Mouse (Mus musculus): ENCODE measurements around the gene Rhod. TPM values are rescaled to one million over a fixed set of nuclear protein-coding genes. Genes with fewer than 3 reads are reported as not detected.

Gene Rhod
- 56.0 and 168 TPM in 2 replicates for polyA plus RNA-seq (2012; rRNA removed)

DNA sequence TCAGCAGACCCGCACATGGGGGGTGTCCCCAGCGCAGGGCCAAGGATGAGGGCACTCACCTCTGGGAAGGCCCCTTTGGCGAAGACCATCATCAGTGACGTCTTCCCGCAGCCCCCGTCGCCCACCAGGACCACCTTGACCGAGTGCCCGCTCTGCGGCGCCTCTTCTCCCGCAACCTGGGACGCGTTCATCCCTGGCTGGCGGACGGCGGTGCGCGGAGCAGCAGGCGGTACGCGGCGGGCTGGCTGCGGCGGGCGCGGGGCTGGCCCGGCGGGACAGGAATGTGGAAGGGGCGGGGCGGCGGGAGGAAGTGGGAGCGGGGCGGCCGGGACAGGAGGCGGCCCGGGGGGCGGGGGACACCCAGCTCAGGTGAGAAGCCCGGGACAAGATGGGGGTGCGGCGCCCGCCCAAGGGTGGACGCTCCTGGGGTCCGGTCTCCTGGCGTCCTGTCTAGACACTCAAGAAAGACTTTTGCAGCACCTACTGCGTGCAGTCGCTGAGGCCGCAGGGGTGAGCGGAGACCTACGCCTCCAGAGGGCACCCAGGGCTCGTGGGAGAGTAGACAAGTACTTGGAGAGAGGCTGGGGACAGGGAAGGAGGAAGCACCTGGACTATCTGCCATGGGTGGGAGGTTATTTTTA, at the start of gene Rhod:
Gene Rhod, minus strand, starts transcription at position 272 of the 641 bp plus-strand sequence.
- whole genome bisulfite sequencing = under 1% methylated on average over 50 of the region's 51 CpGs
- H3K4me3 ChIP-seq (ENCODE audit: low read depth, low read length) = peak within 1 kb of the TSS; percentile 96
- H3K27me3 ChIP-seq (ENCODE audit: control insufficient read depth, insufficient read depth, low read length) = no peaks in the 10 kb centered on the region
- no peaks in the 10 kb centered on the region for H3K36me3 ChIP-seq (ENCODE audit: control insufficient read depth, insufficient read depth, low read length)
- peaks cover 29% of the 10 kb centered on the region for H3K4me1 ChIP-seq (ENCODE audit: control insufficient read depth, insufficient read depth, insufficient read length, low read length)
- TF ChIP-seq POLR2A (IDR thresholded peaks at IDR 0.05; ENCODE audit: low read depth, low read length) (no peak), CTCF (IDR thresholded peaks at IDR 0.05; ENCODE audit: extremely low read depth, insufficient read length, insufficient replicate concordance, low read depth, low read length) (no peak)
- H3K27ac ChIP-seq (ENCODE audit: insufficient read depth, low read depth, low read length) = peak within 1 kb of the TSS; percentile 98

DNA sequence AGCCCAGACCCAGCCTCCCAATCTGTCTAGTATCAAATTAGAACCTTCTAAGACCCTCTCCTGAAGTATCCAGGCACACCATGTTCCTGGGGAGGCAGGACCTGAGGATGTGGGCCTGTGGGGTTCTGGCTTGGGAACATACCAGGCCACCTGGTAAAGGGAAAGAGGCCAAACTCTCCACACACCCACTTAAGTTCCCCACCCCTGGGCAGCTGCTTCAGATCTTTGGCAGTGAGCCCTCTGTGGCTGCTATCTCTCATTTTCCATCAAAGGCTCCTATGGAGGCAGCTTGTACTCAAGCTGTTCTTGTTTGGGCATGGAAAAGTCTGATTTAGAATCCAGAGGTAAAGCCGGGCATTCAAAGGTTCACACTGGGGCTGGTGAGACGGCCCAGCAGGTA, 48.6 kb upstream of the Rhod start:
- no peaks in the 10 kb centered on the region for H3K27me3 ChIP-seq (ENCODE audit: control insufficient read depth, insufficient read depth, low read length)
- TF ChIP-seq CTCF (IDR thresholded peaks at IDR 0.05; ENCODE audit: extremely low read depth, insufficient read length, insufficient replicate concordance, low read depth, low read length) = no peak
- no peak for TF ChIP-seq POLR2A (IDR thresholded peaks at IDR 0.05; ENCODE audit: low read depth, low read length)
- H3K4me3 ChIP-seq (ENCODE audit: low read depth, low read length) = no peak overlapping the region
- WGBS = 19% methylated on average over 2 of the region's 2 CpGs
- peaks cover 8% of the 10 kb centered on the region; the same call in 1 of the 2 replicates for H3K4me1 ChIP-seq (ENCODE audit: control insufficient read depth, insufficient read depth, insufficient read length, low read length)
- no peaks in the 10 kb centered on the region for H3K36me3 ChIP-seq (ENCODE audit: control insufficient read depth, insufficient read depth, low read length)
- H3K27ac ChIP-seq (ENCODE audit: insufficient read depth, low read depth, low read length) = no peak overlapping the region

DNA sequence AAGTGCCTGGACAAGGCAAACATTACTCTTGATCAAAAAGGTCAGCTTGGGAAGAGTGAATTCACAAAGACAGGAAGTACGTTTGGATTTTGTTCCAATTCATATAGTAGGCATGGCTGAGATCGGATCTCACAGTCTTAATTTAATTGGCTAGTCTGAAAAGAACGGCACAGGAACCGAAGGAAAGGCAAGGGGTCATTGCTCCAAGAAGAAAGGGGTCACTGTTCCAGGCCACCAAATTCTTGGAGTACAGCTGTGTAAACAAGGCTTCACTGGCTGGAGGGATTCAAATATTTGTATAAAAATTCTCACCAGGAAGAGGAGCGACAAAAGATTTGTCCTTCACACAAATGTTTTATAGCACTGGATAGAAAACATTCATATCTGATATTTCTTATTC, 45.8 kb upstream of the Rhod start:
- H3K27me3 ChIP-seq (ENCODE audit: control insufficient read depth, insufficient read depth, low read length) = no peaks in the 10 kb centered on the region
- TF ChIP-seq POLR2A (IDR thresholded peaks at IDR 0.05; ENCODE audit: low read depth, low read length) (no peak), CTCF (IDR thresholded peaks at IDR 0.05; ENCODE audit: extremely low read depth, insufficient read length, insufficient replicate concordance, low read depth, low read length) (no peak)
- 40% methylated on average over 5 of the region's 5 CpGs for WGBS
- no peaks in the 10 kb centered on the region for H3K36me3 ChIP-seq (ENCODE audit: control insufficient read depth, insufficient read depth, low read length)
- H3K4me1 ChIP-seq (ENCODE audit: control insufficient read depth, insufficient read depth, insufficient read length, low read length) = peaks cover 2% of the 10 kb centered on the region; the same call in 1 of the 2 replicates
- no peak overlapping the region for H3K27ac ChIP-seq (ENCODE audit: insufficient read depth, low read depth, low read length)
- no peak overlapping the region for H3K4me3 ChIP-seq (ENCODE audit: low read depth, low read length)

DNA sequence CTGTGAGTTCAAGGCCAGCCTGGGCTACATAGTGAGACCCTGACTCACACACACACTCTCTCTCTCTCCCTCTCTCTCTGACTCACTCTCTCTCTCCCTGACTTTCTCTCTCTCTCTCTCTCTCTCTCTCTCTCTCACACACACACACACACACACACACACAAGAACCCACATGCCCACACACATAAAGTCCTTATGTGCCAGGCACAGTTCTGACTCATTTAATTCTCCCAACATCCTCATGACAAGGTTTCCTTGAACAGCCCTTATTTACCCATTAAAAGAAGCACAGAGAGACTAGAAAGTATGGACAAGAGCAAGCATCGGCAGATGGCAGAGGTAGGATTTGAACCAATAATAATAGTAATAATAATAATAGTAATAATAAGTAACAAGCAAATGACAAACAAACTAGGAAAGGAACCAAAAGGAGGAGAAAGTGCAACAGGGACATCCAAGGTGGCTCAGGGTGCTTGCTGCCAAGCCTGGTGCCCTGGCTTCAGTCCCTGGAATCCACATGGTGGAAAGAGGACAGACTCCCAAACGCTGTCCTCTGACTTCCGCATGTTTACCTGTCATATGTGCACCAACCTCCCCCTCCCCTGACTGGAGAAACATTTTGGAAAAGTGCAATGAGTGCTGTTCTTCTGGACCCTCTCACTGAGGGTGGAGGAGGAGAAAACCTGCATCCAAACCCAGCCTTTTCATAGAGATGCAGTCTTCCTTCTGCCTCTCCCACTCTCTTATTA, 43.1 kb upstream of the Rhod start:
- Histone ChIP-seq H3K27ac (ENCODE audit: insufficient read depth, low read depth, low read length) (no peak overlapping the region), H3K36me3 (ENCODE audit: control insufficient read depth, insufficient read depth, low read length) (no peaks in the 10 kb centered on the region), H3K4me3 (ENCODE audit: low read depth, low read length) (no peak overlapping the region), H3K27me3 (ENCODE audit: control insufficient read depth, insufficient read depth, low read length) (no peaks in the 10 kb centered on the region), H3K4me1 (ENCODE audit: control insufficient read depth, insufficient read depth, insufficient read length, low read length) (peaks cover 5% of the 10 kb centered on the region; the same call in 1 of the 2 replicates)
- WGBS = 84% methylated on average over 3 of the region's 3 CpGs
- TF ChIP-seq POLR2A (IDR thresholded peaks at IDR 0.05; ENCODE audit: low read depth, low read length) = no peak
- no peak for TF ChIP-seq CTCF (IDR thresholded peaks at IDR 0.05; ENCODE audit: extremely low read depth, insufficient read length, insufficient replicate concordance, low read depth, low read length)

DNA sequence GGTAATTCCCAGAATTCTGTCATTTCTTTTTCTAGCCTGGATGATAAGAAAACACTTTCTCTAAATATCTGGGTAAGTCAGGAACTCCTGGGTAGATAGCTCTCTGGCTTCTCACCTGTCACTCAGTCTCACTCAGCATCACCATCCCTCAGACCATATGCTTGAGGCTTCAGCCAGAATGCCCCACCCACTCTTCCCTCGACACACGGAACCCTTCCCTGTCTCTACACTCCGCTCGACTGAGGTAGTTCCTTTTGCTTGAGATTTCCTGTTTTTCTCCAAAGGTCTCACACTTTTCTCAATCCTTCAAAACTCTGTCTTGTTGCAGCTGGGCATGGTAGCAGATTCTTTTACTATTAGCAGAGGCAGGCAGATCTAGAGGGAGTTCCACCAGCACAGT, 42.1 kb upstream of the Rhod start:
- no peaks in the 10 kb centered on the region for H3K36me3 ChIP-seq (ENCODE audit: control insufficient read depth, insufficient read depth, low read length)
- H3K27ac ChIP-seq (ENCODE audit: insufficient read depth, low read depth, low read length) = no peak overlapping the region
- 37% methylated on average over 4 of the region's 4 CpGs for WGBS
- TF ChIP-seq POLR2A (IDR thresholded peaks at IDR 0.05; ENCODE audit: low read depth, low read length) (no peak), CTCF (IDR thresholded peaks at IDR 0.05; ENCODE audit: extremely low read depth, insufficient read length, insufficient replicate concordance, low read depth, low read length) (no peak)
- peaks cover 10% of the 10 kb centered on the region for H3K4me1 ChIP-seq (ENCODE audit: control insufficient read depth, insufficient read depth, insufficient read length, low read length)
- H3K4me3 ChIP-seq (ENCODE audit: low read depth, low read length) = no peak overlapping the region
- H3K27me3 ChIP-seq (ENCODE audit: control insufficient read depth, insufficient read depth, low read length) = no peaks in the 10 kb centered on the region

DNA sequence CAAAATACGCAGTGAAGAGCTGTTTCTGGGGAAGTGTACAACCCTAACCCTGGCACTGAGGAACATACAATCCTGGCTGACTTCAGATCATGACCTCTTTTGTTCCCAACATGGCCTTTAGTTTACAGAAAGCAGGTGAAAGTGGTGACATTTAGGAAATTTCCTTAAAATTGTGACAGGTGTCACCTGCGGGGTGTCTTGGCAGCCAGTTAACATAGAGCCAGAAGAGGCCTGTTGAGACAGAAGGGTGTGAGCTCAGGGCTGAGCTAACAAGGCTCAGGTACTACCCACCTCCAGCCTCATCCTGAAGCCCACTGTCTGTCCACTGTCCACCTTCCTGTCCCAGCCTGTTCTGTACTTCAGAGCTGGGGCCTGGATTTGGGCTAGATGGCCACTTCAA, 40.8 kb upstream of the Rhod start:
- WGBS = 88% methylated on average over 2 of the region's 2 CpGs
- H3K27ac ChIP-seq (ENCODE audit: insufficient read depth, low read depth, low read length) = no peak overlapping the region
- no peak overlapping the region for H3K4me3 ChIP-seq (ENCODE audit: low read depth, low read length)
- peaks cover 8% of the 10 kb centered on the region for H3K4me1 ChIP-seq (ENCODE audit: control insufficient read depth, insufficient read depth, insufficient read length, low read length)
- no peaks in the 10 kb centered on the region for H3K27me3 ChIP-seq (ENCODE audit: control insufficient read depth, insufficient read depth, low read length)
- TF ChIP-seq CTCF (IDR thresholded peaks at IDR 0.05; ENCODE audit: extremely low read depth, insufficient read length, insufficient replicate concordance, low read depth, low read length) (no peak), POLR2A (IDR thresholded peaks at IDR 0.05; ENCODE audit: low read depth, low read length) (no peak)
- H3K36me3 ChIP-seq (ENCODE audit: control insufficient read depth, insufficient read depth, low read length) = no peaks in the 10 kb centered on the region

DNA sequence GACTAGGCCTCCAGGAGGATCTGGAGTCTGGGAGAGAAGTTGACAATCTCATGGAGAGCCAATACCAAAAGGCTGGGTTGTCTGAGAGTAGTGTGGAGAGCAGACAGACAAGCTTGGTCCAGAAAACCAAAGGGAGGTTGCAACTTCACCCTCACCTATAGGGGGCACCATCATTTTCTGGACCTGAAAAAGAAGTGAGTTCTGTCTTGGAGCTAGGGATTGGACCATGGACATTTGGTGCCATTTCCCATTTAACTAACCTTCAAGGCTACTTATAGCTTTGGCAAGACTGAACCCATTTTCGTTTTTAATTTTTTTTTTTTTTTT, 38.9 kb upstream of the Rhod start:
- WGBS = 0% methylated on average over 1 of the region's 1 CpGs
- H3K36me3 ChIP-seq (ENCODE audit: control insufficient read depth, insufficient read depth, low read length) = no peaks in the 10 kb centered on the region

More for the DNA sequence above, 38.9 kb upstream of the Rhod start:
- Histone ChIP-seq H3K4me3 (ENCODE audit: low read depth, low read length) (no peak overlapping the region), H3K4me1 (ENCODE audit: control insufficient read depth, insufficient read depth, insufficient read length, low read length) (peaks cover 8% of the 10 kb centered on the region), H3K27me3 (ENCODE audit: control insufficient read depth, insufficient read depth, low read length) (no peaks in the 10 kb centered on the region), H3K27ac (ENCODE audit: insufficient read depth, low read depth, low read length) (peak overlapping the region; percentile 80)
- TF ChIP-seq POLR2A (IDR thresholded peaks at IDR 0.05; ENCODE audit: low read depth, low read length) = no peak
- TF ChIP-seq CTCF (IDR thresholded peaks at IDR 0.05; ENCODE audit: extremely low read depth, insufficient read length, insufficient replicate concordance, low read depth, low read length) = peak; percentile 26; the same call in 1 of the 2 replicates
